Mouse (Mus musculus): Measurements from ENCODE around the gene Osbpl10. TPM values are rescaled to one million over a fixed set of nuclear protein-coding genes. Genes with fewer than 3 reads are reported as not detected.

Osbpl10 gene
- polyA plus RNA-seq, 1 experiment from 2014 or later, result 0.90 TPM

GRCm38 (mm10) chr9:115209737-115210136 is 231.4 kb downstream of the Osbpl10 start:
- Histone ChIP-seq H3K27me3 (ENCODE audit: control insufficient read depth, insufficient read depth, low read length) (no peaks in the 10 kb centered on the region), H3K36me3 (replicated peaks; ENCODE audit: control insufficient read depth, insufficient read depth, low read depth, low read length) (no peaks in the 10 kb centered on the region), H3K4me1 (ENCODE audit: control insufficient read depth, insufficient read depth, low read length) (no peaks in the 10 kb centered on the region; the same call in 1 of the 2 replicates), H3K27ac (replicated peaks; ENCODE audit: low read depth, low read length) (no peak overlapping the region), H3K9ac (replicated peaks; ENCODE audit: low read length) (no peak overlapping the region), H3K4me3 (ENCODE audit: low read depth, low read length) (no peak overlapping the region), H3K9me3 (replicated peaks; ENCODE audit: control insufficient read depth, low read length) (no peaks in the 10 kb centered on the region), H3K4me2 (ENCODE audit: low read depth, low read length) (no peak overlapping the region)
- ATAC-seq (replicated peaks; ENCODE audit: insufficient number of reproducible peaks, low FRiP score, low TSS enrichment, low read depth), result no peak
- no peak for DNase-seq (ENCODE audit: low spot score)
- 84% methylated on average over 7 of the region's 7 CpGs for WGBS

DNA sequence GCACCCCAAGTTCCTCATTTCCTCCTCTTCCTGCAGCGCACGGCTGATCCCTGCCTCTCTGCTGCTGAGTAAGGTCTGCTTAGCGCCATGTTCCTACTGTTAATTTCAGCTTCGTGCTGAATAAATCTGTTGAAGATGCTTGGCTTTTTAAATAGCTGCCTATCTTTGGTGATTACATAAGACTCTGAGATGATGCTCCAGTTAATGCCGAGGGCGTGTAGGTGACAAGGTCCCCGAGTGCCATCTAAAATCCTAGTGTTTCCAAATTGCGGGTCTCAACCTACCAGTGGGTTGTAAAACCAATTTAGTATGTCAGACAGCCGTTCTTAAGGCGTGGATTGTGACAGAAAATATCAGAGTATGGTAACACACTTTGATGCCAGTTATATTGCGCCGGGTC is 232.2 kb downstream of the Osbpl10 start:
- Histone ChIP-seq H3K4me3 (ENCODE audit: low read depth, low read length) (no peak overlapping the region), H3K9me3 (replicated peaks; ENCODE audit: control insufficient read depth, low read length) (no peaks in the 10 kb centered on the region), H3K4me1 (ENCODE audit: control insufficient read depth, insufficient read depth, low read length) (no peaks in the 10 kb centered on the region; the same call in 1 of the 2 replicates), H3K4me2 (ENCODE audit: low read depth, low read length) (no peak overlapping the region), H3K27ac (replicated peaks; ENCODE audit: low read depth, low read length) (no peak overlapping the region), H3K9ac (replicated peaks; ENCODE audit: low read length) (no peak overlapping the region), H3K36me3 (replicated peaks; ENCODE audit: control insufficient read depth, insufficient read depth, low read depth, low read length) (no peaks in the 10 kb centered on the region), H3K27me3 (ENCODE audit: control insufficient read depth, insufficient read depth, low read length) (no peaks in the 10 kb centered on the region)
- ATAC-seq (replicated peaks; ENCODE audit: insufficient number of reproducible peaks, low FRiP score, low TSS enrichment, low read depth), result no peak
- WGBS, result 85% methylated on average over 12 of the region's 12 CpGs
- DNase-seq (ENCODE audit: low spot score), result no peak

GRCm38 (mm10) chr9:115213755-115214264 is 235.4 kb downstream of the Osbpl10 start:
- ATAC-seq (replicated peaks; ENCODE audit: insufficient number of reproducible peaks, low FRiP score, low TSS enrichment, low read depth) (no peak), DNase-seq (ENCODE audit: low spot score) (no peak)
- Histone ChIP-seq H3K4me1 (ENCODE audit: control insufficient read depth, insufficient read depth, low read length) (no peaks in the 10 kb centered on the region; the same call in 1 of the 2 replicates), H3K27me3 (ENCODE audit: control insufficient read depth, insufficient read depth, low read length) (no peaks in the 10 kb centered on the region), H3K4me2 (ENCODE audit: low read depth, low read length) (no peak overlapping the region), H3K9me3 (replicated peaks; ENCODE audit: control insufficient read depth, low read length) (no peaks in the 10 kb centered on the region), H3K27ac (replicated peaks; ENCODE audit: low read depth, low read length) (no peak overlapping the region), H3K4me3 (ENCODE audit: low read depth, low read length) (no peak overlapping the region), H3K36me3 (replicated peaks; ENCODE audit: control insufficient read depth, insufficient read depth, low read depth, low read length) (no peaks in the 10 kb centered on the region), H3K9ac (replicated peaks; ENCODE audit: low read length) (no peak overlapping the region)
- 88% methylated on average over 5 of the region's 5 CpGs for WGBS

GRCm38 (mm10) chr9:115214572-115215571 is 236.5 kb downstream of the Osbpl10 start:
- WGBS, result 28% methylated on average over 7 of the region's 7 CpGs
- DNase-seq (ENCODE audit: low spot score) (no peak), ATAC-seq (replicated peaks; ENCODE audit: insufficient number of reproducible peaks, low FRiP score, low TSS enrichment, low read depth) (no peak)
- no peaks in the 10 kb centered on the region for H3K27me3 ChIP-seq (ENCODE audit: control insufficient read depth, insufficient read depth, low read length)
- H3K36me3 ChIP-seq (replicated peaks; ENCODE audit: control insufficient read depth, insufficient read depth, low read depth, low read length), result no peaks in the 10 kb centered on the region
- H3K9me3 ChIP-seq (replicated peaks; ENCODE audit: control insufficient read depth, low read length), result no peaks in the 10 kb centered on the region
- no peak overlapping the region for H3K9ac ChIP-seq (replicated peaks; ENCODE audit: low read length)
- no peak overlapping the region for H3K27ac ChIP-seq (replicated peaks; ENCODE audit: low read depth, low read length)
- H3K4me1 ChIP-seq (ENCODE audit: control insufficient read depth, insufficient read depth, low read length), result no peaks in the 10 kb centered on the region; the same call in 1 of the 2 replicates
- H3K4me2 ChIP-seq (ENCODE audit: low read depth, low read length), result no peak overlapping the region
- H3K4me3 ChIP-seq (ENCODE audit: low read depth, low read length), result no peak overlapping the region

- peak; percentile 76 for ATAC-seq (replicated peaks; ENCODE audit: insufficient number of reproducible peaks, low FRiP score, low TSS enrichment, low read depth)
- no peak overlapping the region for H3K27ac ChIP-seq (replicated peaks; ENCODE audit: low read depth, low read length)
- H3K4me3 ChIP-seq (ENCODE audit: low read depth, low read length), result no peak overlapping the region
- no peak overlapping the region for H3K9ac ChIP-seq (replicated peaks; ENCODE audit: low read length)
- H3K36me3 ChIP-seq (replicated peaks; ENCODE audit: control insufficient read depth, insufficient read depth, low read depth, low read length), result no peaks in the 10 kb centered on the region
- DNase-seq (ENCODE audit: low spot score), result peak; percentile 65
- peak overlapping the region; percentile 24; the same call in 1 of the 2 replicates for H3K4me2 ChIP-seq (ENCODE audit: low read depth, low read length)
- no peaks in the 10 kb centered on the region for H3K27me3 ChIP-seq (ENCODE audit: control insufficient read depth, insufficient read depth, low read length)
- H3K9me3 ChIP-seq (replicated peaks; ENCODE audit: control insufficient read depth, low read length), result no peaks in the 10 kb centered on the region
- no peaks in the 10 kb centered on the region; the same call in 1 of the 2 replicates for H3K4me1 ChIP-seq (ENCODE audit: control insufficient read depth, insufficient read depth, low read length)
- WGBS, result 29% methylated on average over 20 of the region's 21 CpGs
Observed at GRCm38 (mm10) chr9:115215830-115216701, 237.7 kb downstream of the Osbpl10 start.

GRCm38 (mm10) chr9:115217984-115218383 is 239.6 kb downstream of the Osbpl10 start:
- Histone ChIP-seq H3K4me3 (ENCODE audit: low read depth, low read length) (no peak overlapping the region), H3K36me3 (replicated peaks; ENCODE audit: control insufficient read depth, insufficient read depth, low read depth, low read length) (no peaks in the 10 kb centered on the region), H3K4me1 (ENCODE audit: control insufficient read depth, insufficient read depth, low read length) (no peaks in the 10 kb centered on the region; the same call in 1 of the 2 replicates), H3K27ac (replicated peaks; ENCODE audit: low read depth, low read length) (no peak overlapping the region), H3K9me3 (replicated peaks; ENCODE audit: control insufficient read depth, low read length) (no peaks in the 10 kb centered on the region), H3K4me2 (ENCODE audit: low read depth, low read length) (no peak overlapping the region), H3K27me3 (ENCODE audit: control insufficient read depth, insufficient read depth, low read length) (no peaks in the 10 kb centered on the region), H3K9ac (replicated peaks; ENCODE audit: low read length) (no peak overlapping the region)
- ATAC-seq (replicated peaks; ENCODE audit: insufficient number of reproducible peaks, low FRiP score, low TSS enrichment, low read depth) (no peak), DNase-seq (ENCODE audit: low spot score) (peak; percentile 14)
- WGBS, result 22% methylated on average over 9 of the region's 9 CpGs

DNA sequence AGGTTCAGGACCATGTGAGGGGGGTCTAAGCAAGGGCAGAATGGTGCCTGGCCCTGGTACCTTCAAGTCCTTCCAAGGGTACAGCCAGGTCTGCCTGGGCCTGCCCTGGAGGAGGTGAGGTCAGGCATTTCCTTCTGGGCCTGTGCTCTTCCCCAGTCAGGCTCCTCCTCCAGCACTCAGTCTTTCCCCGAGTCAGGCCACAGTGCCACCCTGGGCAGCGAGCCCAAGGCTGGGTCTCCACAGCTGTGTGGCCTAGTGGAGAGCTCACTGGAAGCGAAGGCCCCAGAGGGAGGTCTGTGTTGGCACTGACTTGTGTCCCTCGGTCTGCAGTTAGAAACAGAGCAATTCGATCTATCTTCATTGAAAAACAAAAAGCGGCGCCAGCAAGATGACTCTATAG is 242.1 kb downstream of the Osbpl10 start:
- Histone ChIP-seq H3K9me3 (replicated peaks; ENCODE audit: control insufficient read depth, low read length) (no peaks in the 10 kb centered on the region), H3K4me2 (ENCODE audit: low read depth, low read length) (no peak overlapping the region), H3K36me3 (replicated peaks; ENCODE audit: control insufficient read depth, insufficient read depth, low read depth, low read length) (no peaks in the 10 kb centered on the region), H3K9ac (replicated peaks; ENCODE audit: low read length) (no peak overlapping the region), H3K27ac (replicated peaks; ENCODE audit: low read depth, low read length) (no peak overlapping the region), H3K4me1 (ENCODE audit: control insufficient read depth, insufficient read depth, low read length) (no peaks in the 10 kb centered on the region), H3K4me3 (ENCODE audit: low read depth, low read length) (no peak overlapping the region), H3K27me3 (ENCODE audit: control insufficient read depth, insufficient read depth, low read length) (no peaks in the 10 kb centered on the region)
- WGBS, result 78% methylated on average over 7 of the region's 7 CpGs
- no peak for ATAC-seq (replicated peaks; ENCODE audit: insufficient number of reproducible peaks, low FRiP score, low TSS enrichment, low read depth)
- no peak for DNase-seq (ENCODE audit: low spot score)

Measured in embryonic facial prominence, embryonic 11.5 days (tissue).